Mouse (Mus musculus): ENCODE data around the gene Kcnk1.

Kcnk1 gene

GRCm38 (mm10) chr8:126045751-126046150 lies 50.8 kb downstream of the Kcnk1 start:
- no peak for DNase-seq (ENCODE audit: low spot score)

GRCm38 (mm10) chr8:126053911-126054310 lies 58.9 kb downstream of the Kcnk1 start:
- no peak for DNase-seq (ENCODE audit: low spot score)

GRCm38 (mm10) chr8:126058876-126059275 lies 63.9 kb downstream of the Kcnk1 start:
- no peak for DNase-seq (ENCODE audit: low spot score)

GRCm38 (mm10) chr8:126062844-126063243 lies 67.9 kb downstream of the Kcnk1 start:
- no peak for DNase-seq (ENCODE audit: low spot score)

- DNase-seq (ENCODE audit: low spot score): no peak
These were observed 69.0 kb downstream of the Kcnk1 start for GRCm38 (mm10) chr8:126063832-126064409.

- DNase-seq (ENCODE audit: low spot score): no peak
These were observed 69.7 kb downstream of the Kcnk1 start for GRCm38 (mm10) chr8:126064587-126065145.

- DNase-seq (ENCODE audit: low spot score): no peak
These were observed 72.3 kb downstream of the Kcnk1 start for GRCm38 (mm10) chr8:126067306-126067705.

GRCm38 (mm10) chr8:126068136-126068535 lies 73.2 kb downstream of the Kcnk1 start:
- no peak for DNase-seq (ENCODE audit: low spot score)

- no peak for DNase-seq (ENCODE audit: low spot score)
These were observed 77.7 kb downstream of the Kcnk1 start for GRCm38 (mm10) chr8:126072678-126073077.

GRCm38 (mm10) chr8:126073141-126073740 lies 78.3 kb downstream of the Kcnk1 start:
- DNase-seq (ENCODE audit: low spot score): no peak

GRCm38 (mm10) chr8:126074111-126074510 lies 79.1 kb downstream of the Kcnk1 start:
- no peak for DNase-seq (ENCODE audit: low spot score)

GRCm38 (mm10) chr8:126075400-126075799 lies 80.4 kb downstream of the Kcnk1 start:
- peak; percentile 67 for DNase-seq (ENCODE audit: low spot score)

Data from ovary, postnatal 36 days (tissue).